Comparison of ENCODE assay signal across 15 mouse cellular contexts in genomic region chr8:93919422-93919821, GRCm38 (mm10).
DNase-seq lines count a peak whose midpoint lies in the region; ATAC-seq and TF ChIP-seq lines count a peak whose summit lies in the region.
"Had no signal": no experiment of that assay in that cellular context is flagged by ENCODE, and none has a peak within 500 bp of the region (broad histone marks: within the 10 kb centered on the region; RNA-seq: fewer than 3 reads in every experiment).

No protein-coding gene starts in this region.

- intact Hi-C loops in gastrocnemius, adult 2 months (cut with DNase I) = no loop called here

- WGBS in lung, embryonic 14.5 days = 44% methylated on average over 3 of the region's 3 CpGs
- WGBS in forebrain, embryonic 10.5 days = 81% methylated on average over 3 of the region's 3 CpGs
- 45% methylated on average over 3 of the region's 3 CpGs for WGBS in hindbrain, embryonic 16.5 days
- 48% methylated on average over 3 of the region's 3 CpGs for WGBS in stomach, embryonic 16.5 days

- no peaks in the 10 kb centered on the region for H3K4me1 ChIP-seq in lung, embryonic 14.5 days (ENCODE audit: insufficient read depth)
- H3K4me1 ChIP-seq in forebrain, embryonic 10.5 days = peaks cover 97% of the 10 kb centered on the region
- H3K4me1 ChIP-seq in hindbrain, embryonic 16.5 days (ENCODE audit: control insufficient read depth, insufficient read depth, low read depth, low read length) = peaks cover 65% of the 10 kb centered on the region
- H3K4me1 ChIP-seq in stomach, embryonic 16.5 days (ENCODE audit: control insufficient read depth, insufficient read depth, low read length) = peaks cover 18% of the 10 kb centered on the region

- no peak for TF ChIP-seq CTCF in lung, embryonic 14.5 days (IDR thresholded peaks at IDR 0.05; ENCODE audit: low read depth)
- no peak for TF ChIP-seq CTCF in gastrocnemius, adult 2 months (IDR thresholded peaks at IDR 0.05)

- no peak overlapping the region for H3K4me3 ChIP-seq in lung, embryonic 14.5 days (ENCODE audit: low read depth, low read length)
- no peak overlapping the region for H3K4me3 ChIP-seq in forebrain, embryonic 10.5 days
- H3K4me3 ChIP-seq in hindbrain, embryonic 16.5 days (ENCODE audit: low read length) = no peak overlapping the region
- H3K4me3 ChIP-seq in stomach, embryonic 16.5 days (replicated peaks; ENCODE audit: low read length) = no peak overlapping the region
- H3K4me3 ChIP-seq in gastrocnemius, adult 2 months = no peak overlapping the region
- H3K4me3 ChIP-seq: limb, embryonic 12.5 days; myocyte had no signal

- DNase-seq in lung, embryonic 14.5 days = peak; percentile 35
- no peak for DNase-seq in lung, postnatal 10 days
- DNase-seq in forebrain, embryonic 10.5 days (ENCODE audit: extremely low spot score, low spot score) = no peak
- no peak for DNase-seq in right cerebral cortex, adult 2 months (ENCODE audit: low spot score in 2 of 2)
- no peak for DNase-seq in gastrocnemius, adult 2 months
- DNase-seq in urinary bladder, adult 18-20 months (ENCODE audit: low spot score in 2 of 2) = no peak
- DNase-seq: gastrocnemius, postnatal 14 days; heart, postnatal 36 days; right cerebral cortex, postnatal 14 days had no signal

- H3K27ac ChIP-seq in lung, embryonic 14.5 days (ENCODE audit: low read depth) = no peak overlapping the region
- peak overlapping the region; percentile 93 for H3K27ac ChIP-seq in forebrain, embryonic 10.5 days
- H3K27ac ChIP-seq in hindbrain, embryonic 16.5 days (ENCODE audit: low read depth, low read length) = peak overlapping the region; percentile 87
- peak overlapping the region; percentile 20; the same call in 1 of the 2 replicates for H3K27ac ChIP-seq in stomach, embryonic 16.5 days (ENCODE audit: low read length)
- no peak overlapping the region for H3K27ac ChIP-seq in gastrocnemius, adult 2 months
- H3K27ac ChIP-seq: limb, embryonic 12.5 days had no signal

- H3K27me3 ChIP-seq in lung, embryonic 14.5 days (ENCODE audit: insufficient read depth, low read length) = no peaks in the 10 kb centered on the region
- H3K27me3 ChIP-seq in forebrain, embryonic 10.5 days (ENCODE audit: poor library complexity, severe bottlenecking) = peaks cover 29% of the 10 kb centered on the region
- H3K27me3 ChIP-seq in hindbrain, embryonic 16.5 days (replicated peaks; ENCODE audit: control insufficient read depth, insufficient read depth, low read length) = no peaks in the 10 kb centered on the region
- H3K27me3 ChIP-seq in stomach, embryonic 16.5 days (ENCODE audit: control insufficient read depth, insufficient read depth, low read length) = no peaks in the 10 kb centered on the region
- H3K27me3 ChIP-seq: CH12.LX had no signal

- no peak overlapping the region for H3K4me2 ChIP-seq in lung, embryonic 14.5 days
- H3K4me2 ChIP-seq in hindbrain, embryonic 16.5 days (ENCODE audit: low read length) = no peak overlapping the region
- no peak overlapping the region for H3K4me2 ChIP-seq in stomach, embryonic 16.5 days (ENCODE audit: low read depth, low read length)
- H3K4me2 ChIP-seq: limb, embryonic 12.5 days had no signal

- H3K9me3 ChIP-seq in lung, embryonic 14.5 days (ENCODE audit: low read depth, low read length) = no peaks in the 10 kb centered on the region
- no peaks in the 10 kb centered on the region for H3K9me3 ChIP-seq in forebrain, embryonic 10.5 days
- H3K9me3 ChIP-seq in hindbrain, embryonic 16.5 days (ENCODE audit: control insufficient read depth, low read length) = no peaks in the 10 kb centered on the region
- H3K9me3 ChIP-seq in stomach, embryonic 16.5 days (replicated peaks; ENCODE audit: control insufficient read depth, low read length) = no peaks in the 10 kb centered on the region
- H3K9me3 ChIP-seq: limb, embryonic 12.5 days had no signal

- no peak for ATAC-seq in lung, embryonic 14.5 days (ENCODE audit: insufficient read depth)
- no peak for ATAC-seq in hindbrain, embryonic 16.5 days
- no peak for ATAC-seq in stomach, embryonic 16.5 days (ENCODE audit: insufficient read depth, low FRiP score)
- ATAC-seq: lung, postnatal 0 days had no signal

- no peaks in the 10 kb centered on the region for H3K36me3 ChIP-seq in lung, embryonic 14.5 days (ENCODE audit: insufficient read depth)
- peaks cover 12% of the 10 kb centered on the region; the same call in 1 of the 2 replicates for H3K36me3 ChIP-seq in forebrain, embryonic 10.5 days (replicated peaks)
- H3K36me3 ChIP-seq in hindbrain, embryonic 16.5 days (ENCODE audit: control insufficient read depth, insufficient read depth, low read length) = no peaks in the 10 kb centered on the region
- no peaks in the 10 kb centered on the region for H3K36me3 ChIP-seq in stomach, embryonic 16.5 days (ENCODE audit: control insufficient read depth, insufficient read depth, low read length)
- H3K36me3 ChIP-seq: limb, embryonic 12.5 days had no signal

- no peak overlapping the region for H3K9ac ChIP-seq in lung, embryonic 14.5 days
- peak overlapping the region; percentile 28; the same call in 1 of the 2 replicates for H3K9ac ChIP-seq in hindbrain, embryonic 16.5 days (ENCODE audit: low read depth, low read length)
- no peak overlapping the region for H3K9ac ChIP-seq in stomach, embryonic 16.5 days (ENCODE audit: low read length)
- H3K9ac ChIP-seq: limb, embryonic 12.5 days had no signal

Comparison
In these comparisons a context has a peak if more than half of its experiments do, and no peak if none do; other contexts are left out.
1. H3K27ac ChIP-seq: peak in forebrain, embryonic 10.5 days (single experiment), hindbrain, embryonic 16.5 days (single experiment) and stomach, embryonic 16.5 days (single experiment); none in lung, embryonic 14.5 days (single experiment) and gastrocnemius, adult 2 months (single experiment).